Mouse (Mus musculus) urinary bladder, adult 18-20 months (tissue): ENCODE measurements at regions not wholly inside any gene's neighbourhood (a gene's known extent, or its start where the extent isn't known, plus 50 kb on each side); places are given as distances from the start of the nearest gene placed in this dataset.

Experiments used
- DNase-seq, 2 experiments: peaks; one replicate each; pipeline ENCODE4 v3.0.0; 2022; ENCODE audit warnings: low spot score in 2 of 2, mixed read lengths in 2 of 2

DNA sequence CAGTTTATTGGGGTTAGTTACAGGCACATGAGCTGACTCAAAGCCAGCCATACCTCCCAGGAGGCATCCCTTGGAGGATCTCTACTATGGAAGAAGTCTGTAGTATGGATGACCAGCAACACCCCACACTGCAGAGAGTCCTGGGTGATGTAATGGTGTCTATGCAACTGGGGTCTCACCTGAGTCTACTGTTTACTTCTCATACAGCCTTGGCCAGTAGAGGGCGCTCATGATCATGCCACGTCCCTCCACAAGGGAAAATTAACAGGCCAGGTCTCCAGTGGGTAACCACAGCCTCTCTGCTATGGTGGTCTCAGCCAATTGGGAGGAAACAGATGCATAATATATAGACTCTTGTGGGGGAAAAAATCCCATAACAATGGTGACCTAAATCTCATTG is 111.7 kb downstream of the Cdh26 start:
- DNase-seq = no peak

DNA sequence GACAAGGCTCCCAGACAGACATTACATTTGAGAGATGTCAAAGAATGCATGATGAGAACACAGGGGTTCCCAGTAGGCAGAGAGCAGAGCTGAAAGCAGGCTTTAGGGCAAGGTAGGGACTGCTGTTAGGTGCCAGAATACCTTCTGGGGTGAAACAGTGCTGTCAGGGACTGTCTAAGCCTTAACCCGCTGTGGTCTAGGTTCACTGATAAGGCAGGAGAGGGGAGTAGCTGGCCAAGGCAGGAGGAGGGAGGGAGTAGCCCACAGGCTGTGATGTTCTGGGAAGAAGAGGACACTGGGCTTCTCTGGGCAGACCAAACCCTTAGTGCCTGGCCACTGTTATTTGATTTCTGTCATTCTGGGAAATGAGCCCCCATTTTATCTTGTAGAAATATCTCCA is 114.1 kb downstream of the Cdh26 start:
- no peak for DNase-seq

DNA sequence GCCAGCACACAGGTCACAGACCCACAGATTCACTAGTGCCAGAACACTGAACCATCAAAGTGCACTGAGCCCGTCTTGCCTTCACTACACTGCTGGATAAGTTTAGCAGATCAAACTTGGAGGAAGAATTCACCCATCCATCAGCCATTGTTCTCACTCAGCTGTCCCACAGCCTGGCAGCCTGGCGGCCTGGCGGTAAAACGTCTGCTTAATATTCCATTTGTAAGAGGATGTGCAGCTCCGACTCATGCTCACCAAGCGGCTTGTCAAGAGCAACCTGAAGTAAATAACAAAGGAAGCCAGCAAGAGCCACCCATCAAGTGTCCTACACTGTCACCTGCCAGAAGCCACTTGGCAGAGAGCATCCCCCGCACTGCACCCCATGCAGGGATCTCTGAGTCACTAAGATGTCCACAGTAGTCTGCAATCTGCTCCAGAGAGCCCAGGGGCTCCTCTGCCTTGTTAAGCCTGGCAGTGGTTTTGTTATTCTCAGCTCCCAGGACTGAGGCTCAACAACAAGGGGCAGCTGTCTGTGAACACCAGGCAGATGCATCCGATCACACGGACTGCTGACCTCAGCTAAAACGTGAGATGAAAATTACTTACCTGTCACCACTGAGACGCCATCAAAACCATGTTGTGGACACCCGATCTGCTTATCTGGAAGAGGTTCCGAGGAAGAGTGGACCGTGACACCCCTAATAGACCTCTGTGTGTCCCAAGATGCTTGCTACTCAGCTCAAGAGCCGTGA is 115.4 kb downstream of the Cdh26 start:
- no peak for DNase-seq

DNA sequence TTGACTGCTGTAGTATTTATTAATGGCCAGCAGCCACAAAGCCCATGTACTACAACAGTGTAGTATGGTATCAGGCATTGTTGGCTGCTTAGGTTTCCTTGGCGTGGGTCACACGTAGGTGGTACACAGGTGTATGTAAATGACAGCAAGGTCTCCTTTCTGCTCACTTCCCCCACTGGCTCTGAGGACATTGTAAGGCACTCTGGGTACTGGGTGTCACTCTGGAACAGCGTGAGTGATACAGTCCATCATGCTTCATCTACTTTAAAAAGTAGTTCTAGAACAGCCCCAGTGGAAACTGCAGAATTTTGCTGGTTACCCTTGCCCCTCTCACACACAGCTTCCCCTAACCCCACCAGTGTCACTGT is 116.0 kb downstream of the Cdh26 start:
- DNase-seq = no peak

DNA sequence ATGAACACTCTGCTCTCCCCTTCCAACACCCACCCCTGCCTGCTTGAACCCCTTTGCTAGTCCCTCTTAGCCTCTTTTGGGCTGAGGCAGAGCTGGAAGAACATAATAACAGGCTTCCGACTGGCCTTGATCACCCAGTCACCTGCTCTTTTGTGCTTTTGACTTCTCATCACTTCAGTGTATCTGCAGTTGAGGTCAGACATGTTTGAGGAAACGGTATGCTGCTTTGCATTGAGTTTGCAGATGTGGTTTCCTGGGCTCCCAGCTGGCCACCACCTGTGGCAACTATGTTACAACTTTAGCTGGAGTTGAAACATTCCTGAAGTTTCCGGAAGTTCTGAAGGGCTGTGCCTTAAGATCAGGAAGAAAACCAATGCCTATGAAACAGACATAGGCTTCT is 116.6 kb downstream of the Cdh26 start:
- no peak for DNase-seq

DNA sequence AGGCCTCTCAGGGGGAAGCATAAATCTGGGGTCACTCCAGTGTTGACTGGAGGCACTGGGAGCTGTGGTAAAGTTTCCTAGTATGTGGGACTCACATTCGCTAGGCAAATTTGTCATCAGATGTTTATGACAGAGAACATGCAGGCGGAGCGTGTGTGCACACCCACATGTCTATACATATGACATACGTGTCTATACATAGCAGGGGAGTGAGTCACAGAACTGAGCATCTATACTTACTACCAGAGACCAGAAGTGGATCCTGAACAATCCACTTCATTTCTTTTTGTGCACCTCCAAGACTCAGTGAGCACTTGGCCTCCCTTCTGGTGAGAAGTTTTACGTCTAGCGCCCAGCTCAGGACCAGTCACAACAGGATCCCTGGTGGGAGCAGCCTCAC is 118.6 kb downstream of the Cdh26 start:
- DNase-seq = no peak

DNA sequence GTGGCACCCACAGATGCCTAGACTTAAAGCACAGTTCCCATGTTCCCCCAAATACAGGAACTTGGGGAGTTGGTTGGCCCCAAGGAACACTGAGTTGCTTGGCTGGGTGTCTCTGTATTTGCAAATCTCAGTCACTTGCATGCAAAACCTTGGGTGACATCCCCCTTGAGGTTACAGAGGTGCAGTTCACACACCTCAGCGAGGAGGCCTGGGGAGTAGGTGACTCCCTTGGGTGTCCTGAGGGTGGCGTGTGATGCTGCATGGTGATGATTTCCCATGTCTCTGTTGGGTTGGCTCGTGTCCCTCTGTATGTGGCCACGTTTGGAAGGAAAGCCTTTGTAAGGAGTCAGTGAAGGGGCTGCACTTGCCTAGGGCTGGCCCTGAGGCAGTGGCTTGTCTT is 123.4 kb downstream of the Cdh26 start:
- no peak for DNase-seq

DNA sequence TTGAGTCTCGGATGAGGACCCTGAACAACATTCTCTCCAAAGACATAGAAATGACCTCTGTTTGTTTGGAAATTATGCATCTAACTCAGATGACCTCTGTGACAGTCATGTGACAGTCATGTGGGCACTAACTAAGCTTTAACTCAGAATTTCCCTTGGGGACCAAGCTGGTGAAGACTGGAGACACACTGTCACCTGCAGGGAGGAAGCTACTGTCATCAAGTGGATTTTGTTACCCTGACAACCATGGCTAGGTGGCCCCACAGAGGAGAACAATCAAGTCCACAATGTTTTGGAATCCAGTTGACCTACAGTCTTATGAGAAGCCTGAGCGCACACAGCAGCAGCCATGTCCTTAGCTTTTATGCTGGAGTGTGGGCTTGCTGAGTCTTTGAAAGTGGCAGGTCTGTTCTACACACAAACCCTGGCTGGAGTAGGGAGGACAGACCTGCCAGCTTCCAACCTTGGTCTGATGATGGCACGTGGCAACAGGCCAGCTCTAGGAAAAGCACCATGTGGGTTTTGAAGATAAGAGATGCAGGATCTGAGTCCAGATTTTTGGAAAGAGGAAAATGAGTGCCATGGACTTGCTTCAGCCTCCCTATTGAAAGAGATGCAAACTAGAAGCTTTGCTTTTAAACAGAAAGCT is 125.5 kb downstream of the Cdh26 start:
- no peak for DNase-seq

DNA sequence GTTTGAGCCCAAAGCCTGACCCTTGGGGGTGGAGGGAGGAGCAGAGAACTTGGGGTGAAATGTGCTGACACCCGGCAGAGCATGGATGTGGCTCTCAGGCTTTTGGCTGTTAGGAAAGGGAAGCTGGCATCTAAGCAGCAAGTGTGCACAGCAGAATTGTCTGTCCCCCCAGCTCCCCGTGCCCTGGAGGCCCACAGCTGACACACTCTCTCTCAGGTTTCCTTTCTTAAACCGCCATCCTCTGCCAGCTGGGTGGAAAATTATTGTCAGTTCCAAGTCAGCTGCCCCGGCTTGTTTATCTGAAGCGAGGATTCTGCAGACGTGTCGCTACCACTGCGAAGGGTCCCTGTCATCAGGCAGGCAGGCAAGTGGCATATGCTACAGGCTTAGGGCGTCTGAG is 127.6 kb downstream of the Cdh26 start:
- DNase-seq = no peak

DNA sequence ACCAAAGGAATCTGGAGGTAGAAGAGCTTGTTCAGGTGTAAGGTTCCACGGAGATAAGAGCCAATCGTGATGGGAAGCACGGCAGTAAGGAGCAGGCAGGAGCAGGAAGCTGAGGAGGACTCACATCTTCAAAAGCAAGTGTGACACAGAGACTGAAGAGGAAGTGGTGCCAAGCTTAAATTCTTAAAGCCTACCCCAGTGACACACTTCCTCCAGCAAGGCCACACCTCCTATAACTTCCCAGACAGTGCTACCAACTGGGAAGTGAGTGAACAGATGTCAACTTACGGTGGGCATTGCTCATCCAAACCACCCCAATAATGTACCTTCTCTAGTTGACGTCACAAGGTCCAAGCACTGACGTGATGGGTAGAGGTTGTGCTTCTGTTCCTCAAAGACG is 133.0 kb downstream of the Cdh26 start:
- no peak for DNase-seq

DNA sequence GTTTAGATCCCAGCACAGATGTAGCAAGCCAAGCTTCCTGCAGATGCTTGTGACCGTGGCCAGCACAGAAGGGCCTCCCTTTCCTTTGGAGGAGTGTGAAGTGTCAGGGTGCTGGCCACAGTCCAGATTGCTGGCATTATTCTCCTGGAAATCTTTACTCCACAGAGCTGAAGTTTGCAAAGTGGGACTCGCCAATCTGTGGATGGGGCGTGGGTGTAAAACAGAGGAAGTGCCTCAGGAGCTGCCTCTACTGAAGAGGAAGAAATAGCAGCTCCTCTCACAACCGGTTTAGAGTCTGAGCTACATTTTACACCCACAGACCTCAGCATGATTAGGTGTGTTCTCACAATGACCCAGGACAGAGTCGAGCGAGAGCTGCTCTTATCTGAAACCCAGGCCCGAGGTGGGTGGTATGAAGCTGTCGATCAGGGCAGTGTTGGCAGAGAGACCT is 135.1 kb downstream of the Cdh26 start:
- DNase-seq = no peak

DNA sequence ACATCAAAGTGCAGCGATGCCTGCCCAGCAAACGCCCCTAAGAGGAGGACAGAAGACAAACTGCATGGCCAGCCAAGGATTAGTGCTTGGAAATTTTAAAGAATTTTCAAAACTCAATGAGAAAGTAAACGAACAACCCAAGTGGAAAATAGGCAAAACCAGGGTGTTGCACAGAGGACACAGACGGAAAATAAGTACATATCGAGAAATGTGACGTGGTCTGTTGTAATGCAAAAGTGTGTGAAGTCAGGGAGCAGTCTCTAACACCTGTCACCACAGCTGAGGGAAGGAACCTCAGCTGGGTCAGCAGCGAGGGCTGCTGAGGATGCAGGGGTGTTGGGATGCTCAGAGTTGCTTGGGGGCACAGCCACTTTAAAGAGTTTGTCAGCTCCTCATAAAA is 137.2 kb downstream of the Cdh26 start:
- DNase-seq = no peak

DNA sequence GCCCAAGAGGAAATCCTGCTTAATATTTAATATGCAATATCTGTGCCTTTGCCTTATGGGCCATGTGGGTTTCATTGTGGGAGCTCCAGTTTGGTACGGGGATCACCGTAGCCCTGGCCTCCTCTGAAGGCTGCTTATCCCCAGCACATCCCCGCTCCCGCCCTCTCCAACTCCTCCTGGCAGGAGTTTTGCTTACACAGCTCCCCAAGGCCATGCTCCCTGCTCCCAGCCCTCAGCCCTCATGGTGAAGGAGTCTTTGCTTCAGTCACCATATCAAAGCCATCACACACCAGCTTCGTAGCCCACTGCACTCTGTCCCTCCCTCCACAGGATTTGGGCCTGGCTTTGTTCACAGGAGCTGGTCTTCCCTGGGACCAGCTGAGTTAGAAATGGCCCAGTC is 142.0 kb downstream of the Cdh26 start:
- DNase-seq = no peak

DNA sequence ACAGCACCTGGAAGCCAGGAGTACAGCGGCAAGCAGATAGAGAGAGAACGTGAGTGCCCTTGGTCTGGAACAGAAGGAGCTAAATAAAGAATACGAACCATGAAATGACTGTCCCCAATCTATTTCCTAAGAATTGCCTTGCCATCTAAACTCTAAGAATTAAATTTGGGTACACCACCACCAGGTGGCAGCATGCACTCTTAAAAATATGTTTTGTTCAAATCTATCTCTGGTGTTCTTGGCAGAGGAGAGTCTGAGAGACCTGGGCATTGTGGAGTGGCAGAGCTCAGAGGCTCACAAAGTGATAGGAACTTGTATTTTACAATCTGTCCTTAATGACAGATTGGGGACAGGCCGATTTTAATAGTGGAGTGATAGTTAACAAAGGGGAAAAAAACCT is 144.5 kb downstream of the Cdh26 start:
- DNase-seq = peak; percentile 14 to 39

DNA sequence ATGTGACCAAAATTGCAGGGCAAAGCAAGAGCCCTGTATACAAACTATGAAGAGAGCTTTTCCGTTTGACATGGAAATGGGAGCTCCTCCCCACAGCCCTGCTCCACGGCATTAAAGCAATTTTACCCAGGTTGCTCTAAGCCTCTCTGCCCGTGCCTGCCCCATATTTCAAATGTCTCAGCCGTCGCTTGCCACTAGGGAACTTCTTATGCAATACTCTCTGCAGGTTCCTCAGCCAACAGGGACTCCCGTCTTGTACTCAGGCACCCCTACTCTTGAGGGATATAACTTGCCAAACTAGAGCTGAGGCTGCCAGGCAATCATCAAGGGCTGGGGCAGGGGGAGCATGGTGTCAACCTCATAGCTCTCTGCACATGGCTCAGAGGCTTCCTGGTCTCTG is 145.1 kb downstream of the Cdh26 start:
- no peak for DNase-seq

DNA sequence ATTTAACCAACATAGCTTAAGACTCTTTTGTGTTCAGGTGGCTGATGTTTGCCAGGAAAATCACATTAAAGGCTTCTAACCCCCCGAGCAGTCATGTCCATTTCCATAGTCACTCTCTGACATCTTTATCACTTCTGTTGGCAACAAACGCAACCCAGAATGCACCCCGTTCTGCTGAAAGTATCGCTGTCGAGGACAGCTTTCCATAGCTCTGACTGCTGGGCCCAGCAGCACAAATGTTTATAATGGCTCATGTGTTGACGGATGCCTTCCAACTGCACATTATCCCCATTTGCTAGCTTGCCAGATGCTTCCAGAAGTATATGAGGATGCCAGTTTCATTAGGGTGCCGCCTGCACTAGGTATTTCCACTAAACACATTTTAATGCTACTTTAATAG is 145.7 kb downstream of the Cdh26 start:
- DNase-seq = no peak

DNA sequence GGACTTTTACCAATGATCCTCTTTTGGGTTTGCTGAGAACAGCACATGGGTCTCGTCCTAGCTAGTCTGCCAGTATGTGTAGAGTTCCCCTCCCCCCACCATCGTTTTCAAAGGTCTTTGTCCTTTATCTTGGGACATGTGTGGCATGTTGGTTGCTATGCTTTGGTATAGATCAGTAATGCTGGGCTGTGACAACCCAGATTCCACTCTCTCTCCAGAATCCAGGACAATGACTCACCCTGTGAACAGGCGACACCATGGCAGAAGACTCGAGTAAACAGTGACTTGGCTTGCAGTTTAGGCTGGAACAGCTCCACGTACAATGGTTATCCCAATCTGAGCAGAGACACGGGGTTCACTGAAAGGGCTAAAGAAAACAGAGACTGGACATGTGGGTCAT is 149.2 kb downstream of the Cdh26 start:
- DNase-seq = no peak

DNA sequence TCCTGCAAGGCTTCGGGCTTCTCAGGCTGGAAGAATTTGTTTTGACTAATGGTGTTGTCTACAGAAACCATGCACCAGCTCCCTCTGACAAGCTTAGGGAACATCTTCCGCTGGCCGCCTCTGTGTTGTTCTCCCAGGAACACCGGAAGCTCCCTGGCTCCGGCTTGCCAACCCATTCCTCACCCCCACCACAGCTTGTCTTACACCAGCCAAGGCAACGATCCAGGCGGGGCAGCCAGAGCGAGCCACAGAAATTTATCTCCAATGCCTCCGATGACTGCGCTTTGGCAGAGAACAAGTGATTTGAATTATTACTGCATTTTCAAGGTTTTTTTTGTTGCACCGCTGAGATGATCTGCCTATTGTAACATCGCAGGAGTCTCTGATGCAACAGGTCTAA is 151.0 kb downstream of the Cdh26 start:
- peak in 1 of 2 experiments; percentile 22 for DNase-seq

DNA sequence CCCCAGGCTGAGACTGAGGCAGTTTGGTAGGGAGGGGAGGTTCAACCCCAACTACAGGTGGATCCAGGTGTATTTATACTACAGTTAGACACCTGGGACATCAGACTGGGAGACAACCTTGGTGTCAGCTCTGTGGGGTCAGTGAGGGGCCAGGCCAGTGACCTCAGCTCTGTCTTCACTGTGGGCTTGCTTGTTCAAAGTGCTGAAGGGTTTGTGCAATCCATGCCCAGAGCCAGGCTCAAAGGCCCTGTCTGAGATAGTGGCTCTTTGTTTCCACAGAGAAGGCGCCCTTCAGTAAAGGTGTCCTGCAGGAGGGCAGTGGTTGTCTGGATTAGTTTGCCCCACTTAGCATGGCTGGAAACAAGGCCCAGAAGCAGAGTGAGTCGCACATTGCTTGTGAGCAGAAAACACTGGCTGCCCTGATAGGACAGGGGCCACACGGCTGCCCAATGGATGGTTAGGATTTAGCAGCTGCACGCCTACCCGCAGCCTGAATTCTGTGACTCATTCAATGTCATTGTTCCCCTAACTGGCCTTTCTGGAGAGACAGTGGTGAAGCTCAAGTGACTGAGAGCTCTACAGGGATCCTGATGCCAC is 154.7 kb downstream of the Cdh26 start:
- DNase-seq = no peak

DNA sequence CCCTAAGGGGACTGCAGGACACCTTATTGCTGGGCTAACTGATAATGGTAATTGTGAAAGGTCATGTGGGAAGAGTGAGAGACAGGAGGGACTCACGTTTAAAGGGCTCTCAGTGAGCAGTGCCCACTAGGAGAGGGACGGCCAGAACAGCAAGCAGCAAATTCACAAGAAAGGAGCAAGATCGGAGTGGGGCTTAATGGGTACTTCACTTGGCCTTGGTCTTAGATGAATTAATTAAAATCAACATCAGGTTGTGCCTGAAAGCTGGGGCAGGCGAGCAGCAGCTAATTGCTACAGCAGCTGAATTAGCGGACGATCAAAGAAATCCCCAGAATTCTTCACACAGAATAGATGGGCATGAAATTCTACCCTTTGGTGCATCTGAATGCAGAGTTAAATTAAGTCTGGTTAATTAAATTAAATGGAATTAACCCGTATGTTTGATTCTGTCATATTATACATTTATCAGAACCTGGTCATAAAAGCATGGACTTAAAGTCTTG is 156.9 kb downstream of the Cdh26 start:
- DNase-seq = no peak

DNA sequence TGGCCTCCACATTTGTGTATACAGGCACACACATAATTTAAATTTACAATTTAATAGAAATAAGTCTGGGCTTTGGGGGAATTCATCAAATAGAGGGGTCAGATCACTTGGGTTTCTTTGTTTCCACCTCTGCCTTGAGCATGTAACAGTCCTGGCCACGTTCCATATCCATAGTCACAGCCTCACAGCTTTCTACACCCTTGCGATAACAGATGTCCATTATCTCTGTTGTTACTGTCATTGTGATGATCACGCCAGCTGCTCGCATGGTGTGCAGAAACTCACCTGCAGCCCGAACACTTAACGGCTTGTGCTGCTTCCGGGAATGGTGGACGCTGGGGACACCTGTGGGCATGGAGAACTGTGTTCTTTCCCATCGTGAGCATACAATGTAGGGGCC is 163.4 kb downstream of the Cdh26 start:
- DNase-seq = no peak

DNA sequence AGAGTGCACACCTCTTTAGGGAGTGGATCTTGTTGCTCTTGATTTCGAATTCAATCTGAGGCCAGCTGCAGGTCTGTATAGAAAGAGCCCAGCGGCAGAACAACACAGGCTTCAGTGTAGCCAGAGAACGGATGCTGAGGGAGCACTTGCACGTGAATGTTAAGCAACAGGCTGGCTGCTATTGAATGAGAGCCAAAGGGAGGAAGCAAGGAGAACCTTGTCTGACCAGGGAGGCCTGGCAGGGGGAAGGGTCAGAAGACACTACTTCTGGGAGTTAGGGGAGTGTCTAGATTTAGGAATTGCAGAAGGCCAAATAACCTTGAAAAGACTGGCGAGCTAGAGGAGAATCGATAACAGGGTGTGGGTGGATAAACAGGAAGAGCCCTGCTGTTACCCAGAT is 163.8 kb downstream of the Cdh26 start:
- no peak for DNase-seq
